Mouse (Mus musculus) limb, embryonic 15.5 days (tissue): ENCODE data around the gene I830077J02Rik. TPM values are rescaled to one million over a fixed set of nuclear protein-coding genes. Genes with fewer than 3 reads are reported as not detected.
"Not testable (repeated sequence)": the region's sequence is repeated elsewhere in the genome, so short reads cannot be mapped to it uniquely, and the experiment has no call there.

Experiments
- ATAC-seq: fragments of 200-750 bp; cut with Nextera tagmentation; 2 replicates; pipeline ENCODE4 v1.8.0; 2017; ENCODE audit warnings: low read depth, moderate TSS enrichment; ENCODE audit not compliant: insufficient number of reproducible peaks, low FRiP score, low TSS enrichment
- H3K27ac ChIP-seq: fragments of 300-500 bp; sonication (generic); 2 replicates; pipeline ENCODE4 v1.5.1; 2015; ENCODE audit warnings: moderate library complexity, mild to moderate bottlenecking, inconsistent platforms
- H3K27me3 ChIP-seq: fragments of 300-500 bp; sonication (generic); 2 replicates; pipeline ENCODE4 v1.6.1; 2015; ENCODE audit warnings: inconsistent platforms
- H3K36me3 ChIP-seq: fragments of 300-500 bp; sonication (generic); 2 replicates; pipeline ENCODE4 v1.6.1; 2015; ENCODE audit warnings: inconsistent platforms
- H3K4me1 ChIP-seq: fragments of 300-500 bp; sonication (generic); 2 replicates; pipeline ENCODE4 v1.6.1; 2015; ENCODE audit warnings: inconsistent platforms
- H3K4me2 ChIP-seq: fragments of 300-500 bp; sonication (generic); 2 replicates; pipeline ENCODE4 v1.6.1; 2015; ENCODE audit warnings: mild to moderate bottlenecking, inconsistent platforms
- H3K4me3 ChIP-seq: fragments of 300-500 bp; sonication (generic); 2 replicates; pipeline ENCODE4 v1.5.1; 2015; ENCODE audit warnings: mild to moderate bottlenecking, inconsistent platforms
- H3K9ac ChIP-seq: fragments of 300-500 bp; sonication (generic); 2 replicates; pipeline ENCODE4 v1.6.1; 2015; ENCODE audit warnings: inconsistent platforms
- H3K9me3 ChIP-seq: fragments of 300-500 bp; sonication (generic); 2 replicates; pipeline ENCODE4 v1.6.1; 2016; ENCODE audit warnings: inconsistent platforms
- WGBS: fragments of 180-500 bp; shearing (Covaris S2); methylation state at CpG from one replicate; pipeline ENCODE4 v1.1.7; 2015; 5-methylcytosine and 5-hydroxymethylcytosine counted together
- polyA plus RNA-seq: library from polyadenylated mRNA; unstranded; fragments of >200 nt; fragmentation: Nextera tagmentation; extraction: Ambion mirVana; gene quantifications from 2 replicates; pipeline ENCODE4 v1.2.1, GENCODE M21; 2015

The I830077J02Rik gene
- polyA plus RNA-seq, 1 experiment from 2014 or later = 0.32 TPM

DNA sequence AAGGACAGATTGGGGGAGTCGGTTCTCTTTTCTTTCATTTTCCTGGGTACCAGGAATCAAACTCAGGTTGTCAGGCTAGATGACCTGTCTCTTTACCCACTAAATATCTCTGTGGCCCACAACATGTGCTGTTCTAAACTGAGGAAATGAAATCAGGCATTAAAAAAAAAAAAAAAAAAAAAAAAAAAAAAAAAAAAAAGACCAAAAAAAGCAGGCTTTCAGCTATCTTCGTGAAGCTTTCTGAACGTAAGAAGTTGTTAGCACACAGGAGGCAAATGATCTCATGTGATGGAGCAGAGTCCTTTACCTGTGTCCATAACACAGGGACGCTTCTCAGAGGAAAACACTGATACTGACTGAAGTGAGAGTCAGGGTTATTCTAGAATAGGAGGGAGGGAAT lies 3.6 kb upstream of the I830077J02Rik start:
- 88% methylated on average over 4 of the region's 4 CpGs for WGBS
- Histone ChIP-seq H3K36me3 (peaks cover 19% of the 10 kb centered on the region), H3K4me1 (no peaks in the 10 kb centered on the region), H3K27ac (no peak overlapping the region), H3K9ac (no peak overlapping the region), H3K27me3 (no peaks in the 10 kb centered on the region), H3K4me3 (no peak overlapping the region), H3K9me3 (no peaks in the 10 kb centered on the region), H3K4me2 (no peak overlapping the region)
- ATAC-seq = no peak

DNA sequence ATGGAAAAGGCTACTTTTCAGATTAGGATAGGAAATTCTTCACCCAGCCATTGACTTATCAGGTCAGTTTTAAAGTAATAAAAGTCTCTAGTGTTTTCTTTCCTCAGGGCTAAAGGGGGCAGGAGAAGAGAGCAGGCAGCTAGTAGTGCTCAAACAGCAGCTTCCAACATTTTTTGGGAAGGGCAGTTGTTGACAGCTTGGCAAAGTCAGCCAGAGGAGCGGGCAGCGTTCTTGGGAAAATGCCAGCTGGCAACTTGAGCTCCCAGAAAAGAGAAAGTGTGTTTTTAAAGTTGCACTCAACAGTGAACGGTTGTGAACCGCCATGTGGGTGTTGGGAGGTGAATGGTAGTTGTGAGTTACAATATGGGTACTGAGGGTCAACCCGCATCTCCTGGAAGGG lies 2.6 kb upstream of the I830077J02Rik start:
- no peaks in the 10 kb centered on the region for H3K27me3 ChIP-seq
- ATAC-seq = no peak
- H3K9me3 ChIP-seq = no peaks in the 10 kb centered on the region
- no peak overlapping the region for H3K4me2 ChIP-seq
- WGBS = 70% methylated on average over 5 of the region's 5 CpGs
- H3K36me3 ChIP-seq = peaks cover 8% of the 10 kb centered on the region; the same call in 1 of the 2 replicates
- no peak overlapping the region for H3K9ac ChIP-seq
- H3K4me3 ChIP-seq = no peak overlapping the region
- H3K27ac ChIP-seq = no peak overlapping the region
- H3K4me1 ChIP-seq = no peaks in the 10 kb centered on the region

DNA sequence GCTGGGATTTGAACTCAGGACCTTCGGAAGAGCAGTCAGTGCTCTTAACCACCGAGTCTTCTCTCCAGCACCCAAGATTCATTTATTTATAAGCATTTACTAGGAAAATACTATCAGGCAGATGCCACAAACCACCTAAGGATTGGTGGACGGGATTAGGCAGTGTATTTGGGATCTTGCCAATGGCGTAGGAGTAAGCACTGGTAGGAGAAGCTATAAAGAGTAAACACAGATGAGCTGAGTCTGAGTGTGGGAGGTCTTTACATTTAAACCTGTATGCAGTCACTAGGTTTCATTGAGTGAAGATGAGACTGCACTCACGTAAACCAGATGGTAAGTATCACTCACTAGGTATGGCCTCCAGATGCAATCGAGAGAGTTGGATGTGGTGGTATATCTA lies 1.5 kb upstream of the I830077J02Rik start:
- H3K9me3 ChIP-seq = no peaks in the 10 kb centered on the region
- WGBS = 90% methylated on average over 6 of the region's 6 CpGs
- no peak overlapping the region for H3K27ac ChIP-seq

DNA sequence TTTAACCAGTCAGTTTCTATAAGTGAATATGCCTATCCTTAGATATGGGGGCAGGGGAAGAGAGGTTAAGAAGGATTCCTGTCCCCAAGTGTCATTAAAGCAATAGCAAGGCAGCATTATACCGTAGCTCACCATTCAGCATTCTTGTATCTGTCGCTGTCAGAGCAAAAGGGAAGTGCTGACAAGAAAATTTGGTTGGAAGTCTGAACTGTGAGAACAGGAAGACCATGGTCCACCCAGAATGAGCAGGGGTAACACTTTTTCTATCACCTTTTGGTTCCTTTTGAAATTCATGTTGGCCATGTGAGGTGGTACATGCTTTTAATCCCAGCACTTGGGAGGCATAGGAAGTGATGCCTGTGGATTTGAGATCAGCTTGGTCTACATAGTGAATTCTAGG lies 1.4 kb downstream of the I830077J02Rik start:
- H3K4me1 ChIP-seq = no peaks in the 10 kb centered on the region
- no peak overlapping the region for H3K27ac ChIP-seq
- no peak overlapping the region for H3K4me2 ChIP-seq
- H3K4me3 ChIP-seq = no peak overlapping the region
- no peak for ATAC-seq
- 87% methylated on average over 2 of the region's 2 CpGs for WGBS
- no peaks in the 10 kb centered on the region for H3K27me3 ChIP-seq
- H3K9me3 ChIP-seq = no peaks in the 10 kb centered on the region
- H3K9ac ChIP-seq = no peak overlapping the region
- H3K36me3 ChIP-seq = no peaks in the 10 kb centered on the region

More for the DNA sequence above, 1.5 kb upstream of the I830077J02Rik start:
- Histone ChIP-seq H3K4me3 (no peak overlapping the region), H3K9ac (no peak overlapping the region), H3K4me1 (no peaks in the 10 kb centered on the region), H3K4me2 (no peak overlapping the region), H3K27me3 (no peaks in the 10 kb centered on the region), H3K36me3 (peaks cover 3% of the 10 kb centered on the region; the same call in 1 of the 2 replicates)
- no peak for ATAC-seq

DNA sequence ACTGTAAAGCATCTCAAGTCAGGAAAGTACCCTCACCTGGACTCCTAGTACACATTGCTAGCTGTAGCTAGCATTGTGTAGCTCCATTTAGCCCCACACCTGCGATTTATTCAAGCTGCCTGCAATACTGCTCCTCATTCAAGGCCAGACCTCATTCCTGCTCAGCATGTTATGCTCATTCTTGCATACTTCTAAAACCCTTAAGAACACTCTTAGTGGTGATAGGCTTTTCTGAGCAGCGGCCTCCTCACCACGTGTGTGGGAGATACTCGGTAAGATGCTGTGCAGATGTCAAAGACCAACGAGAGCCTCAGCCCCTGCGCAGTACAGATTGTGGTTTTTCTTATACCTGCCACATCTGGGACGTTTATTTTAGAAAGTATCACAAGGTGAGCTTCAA lies 2.6 kb downstream of the I830077J02Rik start:
- Histone ChIP-seq H3K27me3 (no peaks in the 10 kb centered on the region), H3K4me1 (no peaks in the 10 kb centered on the region), H3K9ac (no peak overlapping the region), H3K4me2 (no peak overlapping the region), H3K4me3 (no peak overlapping the region), H3K27ac (no peak overlapping the region), H3K9me3 (no peaks in the 10 kb centered on the region), H3K36me3 (no peaks in the 10 kb centered on the region)
- 80% methylated on average over 7 of the region's 7 CpGs for WGBS
- ATAC-seq = no peak

DNA sequence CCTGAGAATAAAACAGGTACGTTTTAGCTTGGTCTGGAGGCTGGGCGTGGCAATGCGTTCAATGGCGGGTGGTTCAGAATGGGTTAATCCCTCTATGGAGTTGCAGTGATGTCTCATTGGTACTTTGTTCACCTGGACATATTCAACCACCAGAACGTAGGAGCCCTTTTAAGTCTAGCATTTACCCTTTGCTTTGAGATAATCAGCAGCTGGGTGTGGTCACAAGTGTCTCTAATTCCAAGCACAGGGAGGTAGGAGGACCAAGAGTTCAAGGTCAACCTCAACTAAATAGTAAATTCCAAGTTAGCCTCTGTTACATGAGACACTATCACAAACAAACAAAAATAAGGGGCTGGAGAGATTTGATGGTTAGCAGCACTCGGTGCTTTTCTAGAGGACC lies 3.7 kb downstream of the I830077J02Rik start:
- no peak for ATAC-seq
- Histone ChIP-seq H3K27ac (no peak overlapping the region), H3K4me3 (no peak overlapping the region), H3K27me3 (no peaks in the 10 kb centered on the region), H3K9ac (no peak overlapping the region), H3K4me1 (no peaks in the 10 kb centered on the region), H3K36me3 (no peaks in the 10 kb centered on the region), H3K4me2 (no peak overlapping the region), H3K9me3 (no peaks in the 10 kb centered on the region)
- 83% methylated on average over 6 of the region's 6 CpGs for WGBS

DNA sequence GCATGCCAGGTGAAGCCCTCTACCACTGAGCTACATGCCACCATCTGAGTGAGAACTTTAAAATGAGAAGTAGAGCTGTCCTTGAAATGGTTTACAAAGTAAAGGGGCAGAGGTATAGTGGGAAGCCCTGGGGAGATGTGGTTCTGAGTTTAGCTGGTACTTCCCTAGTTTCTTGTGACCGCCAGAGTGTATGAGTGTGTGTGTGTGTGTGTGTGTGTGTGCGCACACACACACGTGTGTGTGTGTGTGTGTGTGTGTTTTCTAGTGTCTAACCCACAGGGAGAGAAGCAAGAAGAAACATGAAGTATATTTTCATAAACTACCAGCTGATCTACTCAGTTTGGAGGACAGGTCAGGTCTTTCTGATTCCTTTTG lies 4.3 kb downstream of the I830077J02Rik start:
- Histone ChIP-seq H3K4me1 (no peaks in the 10 kb centered on the region), H3K4me2 (no peak overlapping the region), H3K9me3 (no peaks in the 10 kb centered on the region), H3K36me3 (no peaks in the 10 kb centered on the region), H3K4me3 (no peak overlapping the region), H3K27me3 (no peaks in the 10 kb centered on the region), H3K9ac (no peak overlapping the region), H3K27ac (no peak overlapping the region)
- ATAC-seq = no peak
- WGBS = 87% methylated on average over 3 of the region's 3 CpGs

DNA sequence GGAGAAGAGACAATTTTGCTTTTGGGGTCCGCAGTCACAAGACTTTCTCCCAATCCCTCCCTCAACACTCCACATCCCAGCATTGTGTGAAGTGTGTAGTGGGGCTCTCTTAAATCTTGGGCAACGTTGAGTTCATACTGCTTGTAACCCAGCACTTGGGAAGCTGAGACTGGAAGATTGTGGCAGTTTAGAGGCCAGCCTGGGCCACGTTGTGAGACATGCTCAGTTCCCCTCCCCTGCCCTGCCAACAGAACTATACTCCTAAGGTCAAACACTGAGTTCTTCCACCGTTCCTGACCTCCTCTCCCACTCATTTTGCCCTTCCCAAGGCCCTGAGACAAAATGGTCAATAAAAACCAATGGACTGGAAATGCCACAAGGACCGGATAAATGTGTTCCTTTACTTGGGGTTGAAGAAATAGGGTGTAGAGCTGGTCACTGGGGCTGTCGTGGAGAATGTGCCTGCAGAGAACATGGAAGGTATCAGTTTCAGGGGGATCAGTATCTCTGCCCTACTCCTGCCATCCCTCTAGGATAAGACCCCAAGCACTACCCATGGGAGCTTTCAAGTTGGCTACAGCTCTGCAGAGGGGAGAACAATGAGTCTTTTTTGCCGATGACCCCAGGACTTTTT lies 4.8 kb downstream of the I830077J02Rik start:
- H3K4me3 ChIP-seq = no peak overlapping the region
- H3K4me2 ChIP-seq = no peak overlapping the region
- no peak overlapping the region for H3K9ac ChIP-seq
- no peaks in the 10 kb centered on the region for H3K36me3 ChIP-seq
- H3K27ac ChIP-seq = no peak overlapping the region
- no peak for ATAC-seq
- no peaks in the 10 kb centered on the region for H3K27me3 ChIP-seq
- no peaks in the 10 kb centered on the region for H3K9me3 ChIP-seq
- no peaks in the 10 kb centered on the region for H3K4me1 ChIP-seq
- WGBS = 75% methylated on average over 7 of the region's 7 CpGs

DNA sequence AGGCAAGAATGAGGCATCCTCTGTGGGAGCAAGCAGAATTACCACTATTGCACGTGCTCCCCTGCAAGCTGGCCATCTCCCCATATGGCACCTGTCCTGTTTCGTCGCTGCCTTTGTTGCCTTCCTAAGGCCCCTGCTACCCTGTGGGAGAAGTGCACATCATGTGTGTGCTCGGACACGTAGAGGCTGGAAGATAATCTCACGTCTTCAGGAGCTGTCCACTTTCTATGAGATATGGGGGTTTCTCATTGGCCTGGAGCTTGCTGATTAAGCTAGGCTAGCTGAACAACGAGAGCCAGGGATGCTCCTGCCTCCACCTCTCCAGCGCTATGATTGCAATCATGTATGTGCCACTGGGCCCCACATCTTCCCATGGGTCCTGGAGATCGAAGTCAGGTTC lies 7.8 kb downstream of the I830077J02Rik start:
- ATAC-seq = no peak
- no peak overlapping the region for H3K27ac ChIP-seq
- no peak overlapping the region for H3K4me3 ChIP-seq
- H3K4me1 ChIP-seq = no peaks in the 10 kb centered on the region
- no peak overlapping the region for H3K4me2 ChIP-seq
- WGBS = 81% methylated on average over 9 of the region's 9 CpGs
- H3K27me3 ChIP-seq = no peaks in the 10 kb centered on the region
- H3K9ac ChIP-seq = no peak overlapping the region
- H3K36me3 ChIP-seq = no peaks in the 10 kb centered on the region
- no peaks in the 10 kb centered on the region for H3K9me3 ChIP-seq

DNA sequence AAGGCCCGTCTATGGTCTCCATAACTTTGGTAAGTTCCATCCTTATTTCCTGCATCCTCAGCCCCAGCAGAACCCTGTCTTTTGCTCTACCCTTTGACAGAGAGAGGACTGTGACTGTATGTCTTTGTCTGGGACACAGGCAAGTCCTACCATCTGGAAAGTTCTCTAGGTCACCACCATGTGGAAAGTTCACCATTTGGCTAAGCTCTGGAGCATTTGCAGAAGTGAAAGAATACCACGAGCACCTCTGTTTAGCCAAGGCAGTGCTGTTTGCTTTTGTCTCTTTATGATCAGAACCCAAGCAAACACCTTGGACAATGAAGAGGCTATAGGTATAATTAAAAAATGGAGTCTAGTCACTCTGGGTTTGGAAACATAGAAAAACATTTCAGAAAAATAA lies 10.5 kb downstream of the I830077J02Rik start:
- 67% methylated on average over 2 of the region's 2 CpGs for WGBS
- H3K4me3 ChIP-seq = no peak overlapping the region
- no peak for ATAC-seq
- H3K4me1 ChIP-seq = no peaks in the 10 kb centered on the region
- H3K4me2 ChIP-seq = no peak overlapping the region
- H3K27ac ChIP-seq = no peak overlapping the region
- H3K9ac ChIP-seq = no peak overlapping the region
- H3K9me3 ChIP-seq = no peaks in the 10 kb centered on the region
- H3K36me3 ChIP-seq = no peaks in the 10 kb centered on the region
- no peaks in the 10 kb centered on the region for H3K27me3 ChIP-seq

DNA sequence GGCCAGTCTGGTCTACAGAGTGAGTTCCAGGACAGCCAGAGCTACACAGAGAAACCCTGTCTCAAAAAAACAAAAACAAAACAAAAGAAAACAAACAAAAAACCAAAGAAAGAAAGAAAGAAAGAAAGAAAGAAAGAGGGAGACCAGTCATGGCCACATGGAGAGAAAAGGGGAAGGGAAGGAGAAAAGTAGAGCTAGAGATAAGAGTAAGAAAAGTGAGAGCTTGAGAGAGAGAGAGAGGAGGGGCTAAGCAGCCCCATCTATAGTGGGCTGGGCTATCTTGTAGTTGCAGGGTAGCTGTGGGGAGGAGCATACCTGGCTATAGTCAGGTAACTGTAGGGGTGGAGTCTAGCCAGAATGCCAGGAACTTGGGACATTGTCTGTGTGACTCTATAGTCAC lies 11.7 kb downstream of the I830077J02Rik start:
- H3K4me1 ChIP-seq, H3K4me2 ChIP-seq, H3K4me3 ChIP-seq, ATAC-seq, H3K9ac ChIP-seq, H3K36me3 ChIP-seq, H3K9me3 ChIP-seq, H3K27ac ChIP-seq, H3K27me3 ChIP-seq: not testable (repeated sequence)

DNA sequence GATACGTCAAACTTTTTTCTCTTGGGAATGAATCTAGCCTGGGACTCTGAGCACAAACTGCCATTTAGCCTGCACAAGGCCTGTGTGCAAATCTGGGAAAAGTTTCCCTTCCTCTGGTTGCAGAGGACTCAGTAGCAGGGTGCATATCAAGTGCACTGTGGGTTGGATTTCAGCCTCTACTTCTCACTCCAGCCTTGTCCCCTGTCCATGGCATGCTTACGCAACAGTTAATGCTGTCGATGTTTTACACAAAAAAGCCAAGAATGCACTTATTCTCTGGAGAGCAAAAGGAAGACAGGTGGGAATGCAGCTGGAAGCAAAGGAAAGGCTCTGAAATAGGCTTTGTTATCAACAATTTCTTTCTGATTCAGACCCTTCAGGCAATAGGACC lies 14.1 kb downstream of the I830077J02Rik start:
- Histone ChIP-seq H3K4me1 (no peaks in the 10 kb centered on the region), H3K9me3 (no peaks in the 10 kb centered on the region), H3K27me3 (no peaks in the 10 kb centered on the region), H3K9ac (no peak overlapping the region), H3K4me3 (no peak overlapping the region), H3K27ac (no peak overlapping the region), H3K4me2 (no peak overlapping the region), H3K36me3 (no peaks in the 10 kb centered on the region)
- ATAC-seq = no peak
- WGBS = 70% methylated on average over 3 of the region's 3 CpGs

DNA sequence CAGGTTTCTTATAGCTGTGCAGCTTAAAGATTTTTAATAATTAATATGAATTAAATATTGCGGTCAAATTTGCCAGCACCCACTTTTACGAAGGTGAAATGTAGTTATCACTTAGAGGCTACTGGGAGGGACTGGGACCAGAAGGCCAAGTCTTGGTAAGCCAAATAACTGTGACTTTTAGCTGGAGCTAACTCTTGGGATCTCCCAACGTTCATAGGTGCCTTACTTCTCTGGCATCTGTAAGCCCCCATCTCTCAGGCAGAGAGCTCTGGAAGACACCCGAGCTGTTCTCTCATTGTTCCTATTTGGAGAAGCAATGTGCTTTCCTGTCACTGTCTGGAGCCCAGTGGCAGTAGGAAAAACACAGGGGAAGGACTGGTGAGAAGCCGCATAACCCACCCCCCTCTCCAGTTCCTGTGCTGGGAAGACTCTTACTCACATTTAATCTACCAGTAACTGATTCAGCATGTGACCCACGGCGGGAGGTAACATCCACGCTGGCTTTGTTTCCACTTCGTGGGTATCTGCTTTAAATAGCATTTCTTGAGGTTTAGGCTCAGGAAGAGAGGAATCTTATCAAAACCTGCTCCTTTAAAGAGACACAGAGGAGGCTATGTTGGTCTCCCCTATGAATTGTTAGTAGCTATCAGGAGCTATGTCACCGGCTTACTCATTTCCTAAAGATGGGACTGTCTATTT lies 14.7 kb downstream of the I830077J02Rik start:
- no peaks in the 10 kb centered on the region for H3K9me3 ChIP-seq
- H3K27me3 ChIP-seq = no peaks in the 10 kb centered on the region
- H3K36me3 ChIP-seq = no peaks in the 10 kb centered on the region
- no peak for ATAC-seq
- H3K27ac ChIP-seq = no peak overlapping the region
- H3K4me2 ChIP-seq = no peak overlapping the region
- no peak overlapping the region for H3K4me3 ChIP-seq
- no peaks in the 10 kb centered on the region for H3K4me1 ChIP-seq
- WGBS = 56% methylated on average over 10 of the region's 10 CpGs
- no peak overlapping the region for H3K9ac ChIP-seq
